In the genomic region with DNA sequence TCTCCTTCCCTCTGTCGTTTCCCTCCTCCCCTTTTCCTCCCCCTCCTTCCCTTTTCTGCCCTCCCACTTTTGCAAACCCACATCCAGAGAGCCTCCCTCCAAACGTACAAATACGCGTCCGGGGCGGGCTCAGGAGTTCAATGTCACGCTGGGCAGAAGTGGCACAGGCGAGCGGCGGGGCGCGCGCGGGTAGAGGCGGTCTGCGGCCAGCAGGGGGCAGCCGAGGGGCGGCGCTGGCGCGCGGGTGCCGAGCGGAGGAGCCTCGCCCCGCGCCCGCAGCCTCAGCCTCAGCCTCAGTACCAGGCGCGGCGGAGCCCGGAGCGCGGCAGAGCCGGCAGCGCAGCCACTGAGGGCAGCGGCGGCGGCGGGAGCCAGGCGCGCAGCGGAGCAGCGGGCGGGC, we compare ENCODE assay signal across 8 mouse cellular contexts. TPM values are rescaled to one million over a fixed set of nuclear protein-coding genes. Genes with fewer than 3 reads are reported as not detected.
A peak's percentile ranks its signal among the peaks of the same experiment; 100 is the strongest.
DNase-seq lines count a peak whose midpoint lies in the region; ATAC-seq and TF ChIP-seq lines count a peak whose summit lies in the region.

A gene (plus strand): TSS at position 140 of the 400 bp plus-strand sequence.

- peak; percentile 42; the same call in 1 of the 2 replicates for TF ChIP-seq CTCF in cerebellum, adult 2 months (IDR thresholded peaks at IDR 0.05; ENCODE audit: borderline replicate concordance, insufficient read depth, low read depth, low read length)

- DNase-seq in MN1 (ENCODE audit: low spot score) = peak; percentile 45
- DNase-seq in cerebellum, adult 2 months = peak; percentile 89 to 93
- peak; percentile 81 for DNase-seq in hindbrain, embryonic 10.5 days (ENCODE audit: low spot score)
- peak; percentile 81 to 91 for DNase-seq in layer of hippocampus, postnatal 10 days (ENCODE audit: low spot score in 2 of 2)
- peak; percentile 64 for DNase-seq in ovary, postnatal 14 days (ENCODE audit: low spot score)
- peak; percentile 74 for DNase-seq in thymus, postnatal 25 days

- under 1% methylated on average over 40 of the region's 45 CpGs for WGBS in cerebellum, adult 2 months
- WGBS in forebrain, embryonic 16.5 days = under 1% methylated on average over 39 of the region's 45 CpGs
- WGBS in hindbrain, embryonic 10.5 days = 1% methylated on average over 45 of the region's 45 CpGs
- under 1% methylated on average over 41 of the region's 45 CpGs for WGBS in lung, embryonic 15.5 days

- peak within 1 kb of the TSS; percentile 64 for H3K4me3 ChIP-seq in cerebellum, adult 2 months (replicated peaks; ENCODE audit: insufficient read depth, low read depth, low read length)
- H3K4me3 ChIP-seq in forebrain, embryonic 16.5 days (replicated peaks; ENCODE audit: low read length) = peak within 1 kb of the TSS; percentile 85
- H3K4me3 ChIP-seq in hindbrain, embryonic 10.5 days = peak within 1 kb of the TSS; percentile 67
- peak within 1 kb of the TSS; percentile 57 for H3K4me3 ChIP-seq in lung, embryonic 15.5 days

- H3K4me2 ChIP-seq in forebrain, embryonic 16.5 days (ENCODE audit: low read length) = peak within 1 kb of the TSS; percentile 89
- H3K4me2 ChIP-seq in lung, embryonic 15.5 days = peak within 1 kb of the TSS; percentile 96

- H3K4me1 ChIP-seq in cerebellum, adult 2 months (ENCODE audit: control insufficient read depth, insufficient read depth, low read length) = no peaks in the 10 kb centered on the region
- H3K4me1 ChIP-seq in forebrain, embryonic 16.5 days (replicated peaks; ENCODE audit: control insufficient read depth, insufficient read depth, low read length) = peaks cover 7% of the 10 kb centered on the region
- peaks cover 16% of the 10 kb centered on the region for H3K4me1 ChIP-seq in hindbrain, embryonic 10.5 days (replicated peaks)
- H3K4me1 ChIP-seq in lung, embryonic 15.5 days = peaks cover 7% of the 10 kb centered on the region

- H3K9me3 ChIP-seq in forebrain, embryonic 16.5 days (ENCODE audit: control insufficient read depth, low read length) = no peaks in the 10 kb centered on the region
- H3K9me3 ChIP-seq in hindbrain, embryonic 10.5 days = no peaks in the 10 kb centered on the region
- H3K9me3 ChIP-seq in lung, embryonic 15.5 days = no peaks in the 10 kb centered on the region

- peak within 1 kb of the TSS; percentile 52; the same call in 1 of the 2 replicates for H3K27ac ChIP-seq in cerebellum, adult 2 months (ENCODE audit: insufficient read depth, low read length)
- H3K27ac ChIP-seq in forebrain, embryonic 16.5 days (ENCODE audit: low read length) = peak within 1 kb of the TSS; percentile 23; the same call in 1 of the 2 replicates
- peak within 1 kb of the TSS; percentile 40; the same call in 1 of the 2 replicates for H3K27ac ChIP-seq in hindbrain, embryonic 10.5 days
- H3K27ac ChIP-seq in lung, embryonic 15.5 days = no peak within 1 kb of the TSS

- H3K27me3 ChIP-seq in cerebellum, adult 2 months (ENCODE audit: control insufficient read depth, insufficient read depth, low read length) = no peaks in the 10 kb centered on the region
- peaks cover 7% of the 10 kb centered on the region; the same call in 1 of the 2 replicates for H3K27me3 ChIP-seq in forebrain, embryonic 16.5 days (replicated peaks; ENCODE audit: control insufficient read depth, insufficient read depth, low read length)
- peaks cover 37% of the 10 kb centered on the region for H3K27me3 ChIP-seq in hindbrain, embryonic 10.5 days (ENCODE audit: insufficient read depth, poor library complexity, severe bottlenecking)
- H3K27me3 ChIP-seq in lung, embryonic 15.5 days = peaks cover 30% of the 10 kb centered on the region

- peak; percentile 99 for ATAC-seq in forebrain, embryonic 16.5 days
- ATAC-seq in lung, embryonic 15.5 days (ENCODE audit: borderline replicate concordance, extremely low read depth, low FRiP score, low TSS enrichment) = peak; percentile 96

- H3K9ac ChIP-seq in forebrain, embryonic 16.5 days (replicated peaks; ENCODE audit: low read depth, low read length) = peak within 1 kb of the TSS; percentile 75
- peak within 1 kb of the TSS; percentile 40; the same call in 1 of the 2 replicates for H3K9ac ChIP-seq in lung, embryonic 15.5 days

- TF ChIP-seq POLR2A in cerebellum, adult 2 months (IDR thresholded peaks at IDR 0.05; ENCODE audit: borderline replicate concordance, insufficient read depth, low read length) = no peak

- H3K36me3 ChIP-seq in forebrain, embryonic 16.5 days (ENCODE audit: control insufficient read depth, insufficient read depth) = no peaks in the 10 kb centered on the region
- H3K36me3 ChIP-seq in hindbrain, embryonic 10.5 days = no peaks in the 10 kb centered on the region
- H3K36me3 ChIP-seq in lung, embryonic 15.5 days = no peaks in the 10 kb centered on the region

RNA-seq across cellular contexts. Expression of the gene that starts here (rescaled TPM):
- polyA plus RNA-seq in cerebellum, adult 2 months (2012; rRNA removed) = 15.9 and 17.3 TPM in 2 replicates
- polyA plus RNA-seq in forebrain, embryonic 16.5 days (2015; fragmentation: Nextera tagmentation; extraction: Ambion mirVana) = 0.67 and 0.87 TPM in 2 replicates
- 0.06 and 0.07 TPM in 2 replicates for polyA plus RNA-seq in hindbrain, embryonic 10.5 days (2016; fragmentation: Nextera tagmentation; extraction: Ambion mirVana)
- 10 to 100 TPM; 36.5 to 39.6 TPM for total RNA-seq in layer of hippocampus, postnatal 10 days (2021)
- polyA plus RNA-seq in lung, embryonic 15.5 days (2015; fragmentation: Nextera tagmentation; extraction: Ambion mirVana) = 0.19 and 0.22 TPM in 2 replicates

Comparison
In these comparisons a context has a peak if more than half of its experiments do, and no peak if none do; other contexts are left out.
1. Peak in ATAC-seq, H3K4me3 ChIP-seq, H3K27ac ChIP-seq, H3K9ac ChIP-seq and H3K4me2 ChIP-seq in forebrain, embryonic 16.5 days; RNA of the gene not detected or under 1 TPM.
2. Peak in DNase-seq, H3K4me3 ChIP-seq and H3K27ac ChIP-seq in hindbrain, embryonic 10.5 days; RNA of the gene not detected or under 1 TPM.
3. Peak in ATAC-seq, H3K4me3 ChIP-seq, H3K9ac ChIP-seq and H3K4me2 ChIP-seq in lung, embryonic 15.5 days; RNA of the gene not detected or under 1 TPM.